In the genomic region with DNA sequence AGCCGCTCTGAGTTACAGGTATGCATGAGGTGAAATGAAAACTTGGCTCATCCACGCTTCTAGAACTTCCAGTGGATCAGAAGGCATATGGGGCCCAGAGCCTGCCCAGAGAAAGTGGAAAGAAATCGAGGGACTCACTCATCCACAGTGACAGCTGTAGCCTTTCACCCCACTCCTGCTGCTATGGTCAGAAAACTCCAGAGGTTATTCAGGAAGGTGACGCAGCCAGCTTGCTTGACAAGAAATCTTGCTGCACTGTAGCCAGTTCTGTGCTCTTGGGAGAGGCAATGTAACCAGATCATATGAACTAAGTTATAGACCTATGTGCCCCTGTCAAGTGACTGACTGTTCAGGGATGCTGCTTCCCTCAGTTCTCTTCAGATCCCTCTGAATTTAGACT, we compare ENCODE assay signal across 20 mouse cellular contexts. TPM values are rescaled to one million over a fixed set of nuclear protein-coding genes. Genes with fewer than 3 reads are reported as not detected.
A peak's percentile ranks its signal among the peaks of the same experiment; 100 is the strongest.
DNase-seq lines count a peak whose midpoint lies in the region; ATAC-seq and TF ChIP-seq lines count a peak whose summit lies in the region.
"Had no signal": no experiment of that assay in that cellular context is flagged by ENCODE, and none has a peak within 500 bp of the region (broad histone marks: within the 10 kb centered on the region; RNA-seq: fewer than 3 reads in every experiment).

No protein-coding gene starts in this region.

- TF ChIP-seq CTCF in layer of hippocampus, adult 2 months (conservative IDR thresholded peaks at IDR 0.05), result no peak

- H3K9me3 ChIP-seq in heart, embryonic 14.5 days (ENCODE audit: control insufficient read depth, low read length), result no peaks in the 10 kb centered on the region
- H3K9me3 ChIP-seq: forebrain, embryonic 10.5 days; limb, embryonic 10.5 days; midbrain, embryonic 10.5 days had no signal

- peaks cover 8 to 22% of the 10 kb centered on the region in 2 experiments; a peak in 3 of 4 replicates for H3K4me1 ChIP-seq in heart, embryonic 14.5 days (ENCODE audit: control insufficient read depth in 2 of 2, insufficient read depth in 2 of 2, low read length in 2 of 2)
- peaks cover 8% of the 10 kb centered on the region for H3K4me1 ChIP-seq in brown adipose tissue, adult 24 weeks (ENCODE audit: control insufficient read depth, insufficient read depth, insufficient read length, low read length)
- H3K4me1 ChIP-seq: limb, embryonic 10.5 days had no signal

- H3K4me3 ChIP-seq in heart, embryonic 14.5 days (ENCODE audit: control insufficient read depth in 1 of 2, insufficient read depth in 1 of 2, low read depth in 1 of 2, low read length in 2 of 2), result no peak overlapping the region
- H3K4me3 ChIP-seq in layer of hippocampus, adult 2 months, result no peak overlapping the region
- no peak overlapping the region for H3K4me3 ChIP-seq in brown adipose tissue, adult 24 weeks (ENCODE audit: insufficient read depth, low read depth, low read length)
- H3K4me3 ChIP-seq: forebrain, embryonic 10.5 days; left cerebral cortex, adult 2 months; limb, embryonic 10.5 days; midbrain, embryonic 10.5 days had no signal

- H3K27me3 ChIP-seq in heart, embryonic 14.5 days (ENCODE audit: control insufficient read depth, insufficient read depth, low read length), result no peaks in the 10 kb centered on the region
- H3K27me3 ChIP-seq: Patski had no signal

- H3K27ac ChIP-seq in heart, embryonic 14.5 days (replicated peaks in 1 of 2; ENCODE audit: control insufficient read depth in 1 of 2, insufficient read depth in 1 of 2, low read depth in 2 of 2, low read length in 2 of 2), result peak overlapping the region in 1 of 2 experiments; percentile 25; a peak in 2 of 4 replicates
- H3K27ac ChIP-seq in layer of hippocampus, adult 2 months, result peak overlapping the region; percentile 64; the same call in 1 of the 2 replicates
- 0 out of 2 replicates have a peak overlapping the region, but pooled peaks have one; percentile 12 for H3K27ac ChIP-seq in brown adipose tissue, adult 24 weeks (replicated peaks; ENCODE audit: low read depth, low read length)
- H3K27ac ChIP-seq: forebrain, embryonic 10.5 days; limb, embryonic 10.5 days; midbrain, embryonic 10.5 days had no signal

- intact Hi-C loops in left cerebral cortex, postnatal 14 days (cut with DNase I), result no loop called here

- H3K9ac ChIP-seq in heart, embryonic 14.5 days (ENCODE audit: low read length), result 0 out of 2 replicates have a peak overlapping the region, but pooled peaks have one; percentile 12
- H3K9ac ChIP-seq: liver, postnatal 0 days had no signal

- H3K36me3 ChIP-seq in heart, embryonic 14.5 days (ENCODE audit: control insufficient read depth, insufficient read depth, low read length), result 0 out of 2 replicates have a peak, but pooled peaks cover 7% of the 10 kb centered on the region

- 81% methylated on average over 4 of the region's 4 CpGs for WGBS in heart, embryonic 14.5 days

- DNase-seq in cerebellum, adult 9-10 months, result peak; percentile 36
- no peak for DNase-seq in cerebellum, postnatal 10 days
- DNase-seq in heart, adult 18-20 months, result no peak
- DNase-seq in layer of hippocampus, adult 2 months (ENCODE audit: low spot score in 2 of 2), result no peak
- no peak for DNase-seq in layer of hippocampus, postnatal 14 days (ENCODE audit: low spot score in 2 of 2)
- no peak for DNase-seq in left cerebral cortex, postnatal 14 days (ENCODE audit: low spot score in 2 of 2)
- DNase-seq: adrenal gland, adult 8-10 months; embryo, embryonic 11 days; liver, postnatal 0 days; thymus, postnatal 14 days had no signal

- ATAC-seq in heart, embryonic 14.5 days (ENCODE audit: insufficient number of reproducible peaks, insufficient read depth, low FRiP score, low read depth), result no peak
- ATAC-seq: CD4-positive, CD25-positive, alpha-beta regulatory T cell, adult 4 months; intestine, postnatal 0 days; liver, postnatal 0 days; Patski had no signal

- no peak overlapping the region for H3K4me2 ChIP-seq in heart, embryonic 14.5 days (ENCODE audit: low read length)

RNA-seq across cellular contexts. Expression of gene Mtss1l, which starts 25.2 kb away (rescaled TPM):
- polyA plus RNA-seq in heart, embryonic 14.5 days (2014; fragmentation: Nextera tagmentation; extraction: Ambion mirVana), result 17.2 and 17.6 TPM in 2 replicates
- 10 to 100 TPM; 32.0 to 37.8 TPM for total RNA-seq in heart, adult 18-20 months (2021)
- 100 to 1,000 TPM; 210 TPM for total RNA-seq in layer of hippocampus, adult 2 months (2021)
- 100 to 1,000 TPM; 220 to 233 TPM for total RNA-seq in layer of hippocampus, postnatal 14 days (2021)
- polyA plus RNA-seq in brown adipose tissue, adult 24 weeks (2012; ENCODE audit: insufficient read depth, insufficient read length, missing spikeins), result 7.1 and 10.8 TPM in 2 replicates
- 100 to 1,000 TPM; 184 to 221 TPM for total RNA-seq in left cerebral cortex, postnatal 14 days (2021)
- total RNA-seq: granulocyte monocyte progenitor cell, adult 5-6 weeks had no signal
- polyA plus RNA-seq: CD4-positive, CD25-positive, alpha-beta regulatory T cell, adult 4 months had no signal

Comparison
In these comparisons a context has a peak if more than half of its experiments do, and no peak if none do; other contexts are left out.
1. RNA of gene Mtss1l, which starts 25.2 kb away (total RNA-seq): 220 to 233 TPM in layer of hippocampus, postnatal 14 days, 184 to 221 TPM in left cerebral cortex, postnatal 14 days and 210 TPM in layer of hippocampus, adult 2 months; 32.0 to 37.8 TPM in heart, adult 18-20 months; every median in the first group is over 4 times any median in the second.